Mouse (Mus musculus) yolk sac, embryonic 10.5 days (tissue): Measurements from ENCODE around the gene Wars.
A peak's percentile ranks its signal among the peaks of the same experiment; 100 is the strongest.
"Not testable (repeated sequence)": the region's sequence is repeated elsewhere in the genome, so short reads cannot be mapped to it uniquely, and the experiment has no call there.

ENCODE experiments used
- DNase-seq: peaks from one replicate; pipeline ENCODE4 v3.0.0-alpha.2; 2017; ENCODE audit warnings: low spot score

The Wars gene

GRCm38 (mm10) chr12:108856186-108856585 lies 37.8 kb downstream of the Wars start:
- no peak for DNase-seq

GRCm38 (mm10) chr12:108855081-108855480 lies 38.9 kb downstream of the Wars start:
- DNase-seq: peak; percentile 51

- DNase-seq: no peak
These were observed 41.2 kb downstream of the Wars start for GRCm38 (mm10) chr12:108852822-108853221.

GRCm38 (mm10) chr12:108850886-108851285 lies 43.1 kb downstream of the Wars start:
- no peak for DNase-seq

- DNase-seq: no peak
These were observed 43.8 kb downstream of the Wars start for GRCm38 (mm10) chr12:108850129-108850528.

GRCm38 (mm10) chr12:108849488-108850022 lies 44.4 kb downstream of the Wars start:
- DNase-seq: no peak

GRCm38 (mm10) chr12:108848033-108848432 lies 45.9 kb downstream of the Wars start:
- DNase-seq: not testable (repeated sequence)

- no peak for DNase-seq
These were observed 51.3 kb downstream of the Wars start for GRCm38 (mm10) chr12:108842663-108843062.

GRCm38 (mm10) chr12:108841181-108841580 lies 52.8 kb downstream of the Wars start:
- DNase-seq: no peak

- DNase-seq: no peak
These were observed 57.3 kb downstream of the Wars start for GRCm38 (mm10) chr12:108836722-108837121.

GRCm38 (mm10) chr12:108835840-108836409 lies 58.0 kb downstream of the Wars start, which contains the start of the genes Slc25a29 and Slc25a47:
Gene Slc25a29, minus strand, starts transcription at chr12:108835883.
Gene Slc25a47, plus strand, starts transcription at chr12:108836046.
- peak; percentile 94 for DNase-seq

GRCm38 (mm10) chr12:108835208-108835839 lies 58.6 kb downstream of the Wars start:
- DNase-seq: no peak

GRCm38 (mm10) chr12:108834786-108835185 lies 59.2 kb downstream of the Wars start:
- no peak for DNase-seq

GRCm38 (mm10) chr12:108834337-108834736 lies 59.6 kb downstream of the Wars start:
- DNase-seq: no peak

GRCm38 (mm10) chr12:108833408-108833807 lies 60.6 kb downstream of the Wars start:
- no peak for DNase-seq

GRCm38 (mm10) chr12:108832851-108833250 lies 61.1 kb downstream of the Wars start:
- DNase-seq: no peak

- no peak for DNase-seq
These were observed 61.9 kb downstream of the Wars start for GRCm38 (mm10) chr12:108831966-108832643.

GRCm38 (mm10) chr12:108830358-108830757 lies 63.6 kb downstream of the Wars start:
- no peak for DNase-seq

GRCm38 (mm10) chr12:108829636-108830035 lies 64.3 kb downstream of the Wars start:
- DNase-seq: no peak

- no peak for DNase-seq
These were observed 66.3 kb downstream of the Wars start for GRCm38 (mm10) chr12:108827641-108828040.

- DNase-seq: no peak
These were observed 66.9 kb downstream of the Wars start for GRCm38 (mm10) chr12:108826958-108827535.

- DNase-seq: no peak
These were observed 67.6 kb downstream of the Wars start for GRCm38 (mm10) chr12:108826282-108826957.
